Mouse (Mus musculus): ENCODE results near the gene Utp3. TPM values are rescaled to one million over a fixed set of nuclear protein-coding genes. Genes with fewer than 3 reads are reported as not detected.

Utp3 gene
- polyA plus RNA-seq, 1 experiment = 67.6 TPM

DNA sequence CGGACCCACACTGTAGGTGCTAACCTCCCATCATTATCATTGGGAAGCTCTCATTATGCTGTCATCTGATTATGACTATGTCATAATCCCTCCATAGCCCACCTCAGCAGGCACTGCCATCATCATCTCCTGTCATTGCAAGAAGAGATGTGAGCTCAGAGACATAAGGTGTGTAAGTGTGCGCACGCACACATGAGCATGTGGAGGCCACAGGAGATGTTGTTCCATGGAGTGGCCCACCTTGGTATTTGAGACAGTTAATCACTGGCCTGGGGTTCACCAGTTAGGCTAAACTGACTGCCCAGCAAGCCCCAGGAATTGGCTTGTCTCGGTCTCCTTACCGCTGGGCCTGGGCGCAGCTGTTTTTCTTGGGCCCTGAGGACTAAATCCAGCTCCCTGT, 27.1 kb downstream of the Utp3 start:
- Histone ChIP-seq H3K27ac (ENCODE audit: control insufficient read depth, insufficient read depth, low read depth, low read length, poor library complexity) (no peak overlapping the region), H3K4me1 (ENCODE audit: control insufficient read depth, insufficient read depth, low read length) (no peaks in the 10 kb centered on the region), H3K4me3 (replicated peaks; ENCODE audit: control insufficient read depth, low read depth, low read length) (no peak overlapping the region)
- no peak for TF ChIP-seq CTCF (IDR thresholded peaks at IDR 0.05; ENCODE audit: control insufficient read depth, insufficient read depth, low read length)
- no peak for TF ChIP-seq POLR2A (IDR thresholded peaks at IDR 0.05; ENCODE audit: borderline replicate concordance, control insufficient read depth, low read depth, low read length)
- 92% methylated on average over 6 of the region's 6 CpGs for WGBS

DNA sequence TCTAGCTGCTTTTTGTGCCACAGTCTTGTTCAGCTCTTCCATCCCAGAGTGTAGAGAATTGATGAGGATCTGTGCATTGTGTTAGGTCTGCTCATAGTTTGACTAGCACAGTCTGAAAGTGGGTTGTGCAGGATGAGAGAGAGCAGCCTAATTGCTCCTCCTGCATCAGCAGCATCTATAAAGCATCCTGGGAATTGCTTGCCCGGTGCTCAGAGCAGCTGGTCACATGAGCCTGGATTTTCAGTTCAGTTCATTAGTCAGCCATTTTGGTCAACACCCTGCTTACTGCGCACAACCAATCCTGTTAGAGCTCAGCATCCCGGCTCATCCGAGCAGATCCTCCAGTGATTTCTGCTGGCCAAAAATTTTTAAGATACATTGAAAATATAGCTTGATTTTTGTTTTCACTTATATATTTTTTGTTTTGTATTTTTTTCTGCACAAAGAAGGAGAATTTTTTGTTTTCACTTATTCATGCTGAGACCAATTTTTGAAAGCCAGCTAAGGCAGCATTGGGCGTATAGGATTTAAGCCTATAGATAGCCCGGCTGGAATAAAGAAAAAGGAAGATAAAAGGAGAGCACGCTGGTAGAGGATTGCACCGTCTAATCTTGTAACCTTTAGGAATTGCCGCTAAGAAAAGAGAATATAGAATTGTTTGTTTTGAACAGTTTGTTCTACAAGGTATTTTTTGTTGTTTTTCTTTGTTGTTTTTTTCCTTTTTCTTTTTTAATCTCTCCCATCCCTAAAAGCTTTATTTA, 29.2 kb downstream of the Utp3 start:
- Histone ChIP-seq H3K4me3 (replicated peaks; ENCODE audit: control insufficient read depth, low read depth, low read length) (no peak overlapping the region), H3K27ac (ENCODE audit: control insufficient read depth, insufficient read depth, low read depth, low read length, poor library complexity) (no peak overlapping the region), H3K4me1 (ENCODE audit: control insufficient read depth, insufficient read depth, low read length) (no peaks in the 10 kb centered on the region)
- WGBS = 82% methylated on average over 9 of the region's 9 CpGs
- TF ChIP-seq CTCF (IDR thresholded peaks at IDR 0.05; ENCODE audit: control insufficient read depth, insufficient read depth, low read length) (no peak), POLR2A (IDR thresholded peaks at IDR 0.05; ENCODE audit: borderline replicate concordance, control insufficient read depth, low read depth, low read length) (no peak)

DNA sequence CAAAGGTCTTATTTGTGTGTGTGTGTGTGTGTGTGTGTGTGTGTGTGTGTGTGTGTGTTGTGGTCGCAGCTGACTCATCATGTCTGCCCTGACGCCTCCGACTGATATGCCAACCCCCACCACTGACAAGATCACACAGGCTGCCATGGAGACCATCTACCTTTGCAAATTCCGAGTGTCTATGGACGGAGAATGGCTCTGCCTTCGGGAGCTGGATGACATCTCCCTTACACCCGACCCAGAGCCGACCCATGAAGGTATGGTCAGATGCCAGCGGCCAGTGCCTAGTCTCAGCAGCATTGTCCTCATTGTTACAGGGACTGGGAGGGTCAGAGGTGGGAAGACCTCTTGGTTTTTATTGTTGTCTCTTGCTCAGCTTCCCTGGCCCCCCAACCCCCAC, 29.8 kb downstream of the Utp3 start:
- H3K4me1 ChIP-seq (ENCODE audit: control insufficient read depth, insufficient read depth, low read length) = no peaks in the 10 kb centered on the region
- H3K27ac ChIP-seq (ENCODE audit: control insufficient read depth, insufficient read depth, low read depth, low read length, poor library complexity) = no peak overlapping the region
- TF ChIP-seq CTCF (IDR thresholded peaks at IDR 0.05; ENCODE audit: control insufficient read depth, insufficient read depth, low read length) = no peak
- H3K4me3 ChIP-seq (replicated peaks; ENCODE audit: control insufficient read depth, low read depth, low read length) = no peak overlapping the region
- WGBS = 68% methylated on average over 9 of the region's 9 CpGs

DNA sequence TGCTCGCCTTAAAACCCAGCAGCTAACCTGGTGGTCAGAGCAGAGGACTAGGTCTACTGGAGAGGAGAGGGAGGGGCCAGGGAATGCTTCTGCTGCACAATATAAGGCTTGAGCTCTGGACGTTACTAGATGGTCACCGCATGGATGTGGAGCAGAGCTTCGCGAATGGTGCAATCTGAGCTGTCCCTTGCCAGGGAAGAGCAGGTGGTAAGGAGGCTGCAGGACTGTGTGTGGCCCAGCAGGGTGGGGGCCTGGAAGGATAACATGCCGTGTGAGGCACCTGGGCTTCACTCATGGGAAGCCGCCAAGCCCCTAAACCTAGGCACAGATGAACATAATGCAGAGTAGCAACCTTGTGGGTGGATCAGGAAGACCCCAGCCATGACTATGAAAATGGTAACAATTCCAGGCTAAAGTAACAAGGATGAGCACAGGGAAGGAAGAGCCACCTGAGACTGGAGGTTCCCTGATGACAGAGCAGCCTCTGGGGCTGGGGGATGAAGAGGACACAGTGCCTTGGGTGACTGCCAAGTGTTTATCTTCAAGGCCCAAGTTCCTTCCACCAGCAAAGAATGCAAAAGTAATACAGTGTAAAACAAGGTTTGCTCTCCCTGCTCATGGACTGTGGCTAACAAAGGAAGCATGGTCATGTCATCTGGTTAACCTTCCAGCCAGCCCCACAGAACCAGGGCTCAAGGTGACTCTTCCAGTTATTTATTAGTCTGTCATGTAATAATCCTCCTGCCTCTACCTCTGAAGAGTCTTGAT, 32.3 kb downstream of the Utp3 start:
- TF ChIP-seq POLR2A (IDR thresholded peaks at IDR 0.05; ENCODE audit: borderline replicate concordance, control insufficient read depth, low read depth, low read length) = no peak
- no peak for TF ChIP-seq CTCF (IDR thresholded peaks at IDR 0.05; ENCODE audit: control insufficient read depth, insufficient read depth, low read length)
- Histone ChIP-seq H3K4me3 (replicated peaks; ENCODE audit: control insufficient read depth, low read depth, low read length) (no peak overlapping the region), H3K27ac (ENCODE audit: control insufficient read depth, insufficient read depth, low read depth, low read length, poor library complexity) (no peak overlapping the region), H3K4me1 (ENCODE audit: control insufficient read depth, insufficient read depth, low read length) (no peaks in the 10 kb centered on the region)
- 82% methylated on average over 7 of the region's 7 CpGs for WGBS

DNA sequence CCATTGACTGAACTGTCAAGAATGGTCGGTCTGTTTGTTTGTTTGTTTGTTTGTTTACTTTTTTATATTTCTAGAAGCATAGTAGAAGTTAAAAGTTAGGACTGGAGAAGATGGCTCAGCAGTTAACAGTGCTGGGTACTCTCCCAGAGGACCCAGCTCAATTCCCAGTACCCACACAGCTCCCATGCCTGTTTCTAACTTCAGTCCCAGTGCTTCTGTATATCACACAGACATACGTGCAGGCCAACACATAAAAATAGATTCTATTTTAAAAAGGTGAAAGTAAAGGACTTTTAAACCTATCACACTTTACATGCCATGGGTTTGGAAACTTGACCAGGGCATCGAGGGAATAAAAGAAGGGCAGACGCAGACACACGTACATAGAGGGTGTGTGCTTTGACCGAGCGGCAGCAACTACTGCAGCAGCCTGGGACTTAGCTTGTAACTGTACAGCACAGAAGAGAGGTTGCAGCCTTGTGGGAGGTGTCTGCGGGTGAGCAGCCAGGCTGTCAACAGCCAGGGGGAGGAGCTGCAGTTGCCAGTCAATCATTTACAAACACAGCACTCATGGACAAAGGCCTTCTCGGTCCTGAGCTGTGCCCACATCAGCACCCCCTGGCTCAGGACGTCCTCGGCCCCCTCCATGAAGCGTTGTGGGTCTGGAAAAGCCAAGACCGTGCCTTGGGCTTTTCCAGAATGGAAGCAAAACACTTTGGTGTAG, 33.1 kb downstream of the Utp3 start:
- Histone ChIP-seq H3K4me3 (replicated peaks; ENCODE audit: control insufficient read depth, low read depth, low read length) (no peak overlapping the region), H3K27ac (ENCODE audit: control insufficient read depth, insufficient read depth, low read depth, low read length, poor library complexity) (no peak overlapping the region), H3K4me1 (ENCODE audit: control insufficient read depth, insufficient read depth, low read length) (no peaks in the 10 kb centered on the region)
- 67% methylated on average over 13 of the region's 13 CpGs for WGBS
- TF ChIP-seq POLR2A (IDR thresholded peaks at IDR 0.05; ENCODE audit: borderline replicate concordance, control insufficient read depth, low read depth, low read length) (no peak), CTCF (IDR thresholded peaks at IDR 0.05; ENCODE audit: control insufficient read depth, insufficient read depth, low read length) (no peak)

DNA sequence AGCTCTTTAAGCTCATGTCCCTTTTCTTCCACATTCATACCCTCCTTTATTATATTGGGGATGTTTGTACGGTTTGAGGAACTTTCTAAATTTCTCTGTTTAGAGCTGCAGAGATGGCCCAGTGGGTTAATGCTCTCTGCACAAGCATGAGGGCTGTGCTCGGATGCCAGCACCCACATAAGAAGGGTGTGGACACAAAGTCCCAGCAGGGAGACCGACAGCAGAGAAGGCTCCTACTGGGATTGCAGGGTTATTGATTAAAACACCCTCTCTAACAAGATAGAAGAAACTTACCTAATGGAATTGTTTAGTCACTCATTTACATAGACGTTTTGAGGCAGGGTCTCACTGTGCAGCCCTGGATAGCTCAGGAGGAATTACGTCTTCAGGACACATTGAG, 34.2 kb downstream of the Utp3 start:
- H3K27ac ChIP-seq (ENCODE audit: control insufficient read depth, insufficient read depth, low read depth, low read length, poor library complexity) = no peak overlapping the region
- no peaks in the 10 kb centered on the region for H3K4me1 ChIP-seq (ENCODE audit: control insufficient read depth, insufficient read depth, low read length)
- TF ChIP-seq POLR2A (IDR thresholded peaks at IDR 0.05; ENCODE audit: borderline replicate concordance, control insufficient read depth, low read depth, low read length) (no peak), CTCF (IDR thresholded peaks at IDR 0.05; ENCODE audit: control insufficient read depth, insufficient read depth, low read length) (no peak)
- no peak overlapping the region for H3K4me3 ChIP-seq (replicated peaks; ENCODE audit: control insufficient read depth, low read depth, low read length)
- WGBS = 76% methylated on average over 5 of the region's 5 CpGs

DNA sequence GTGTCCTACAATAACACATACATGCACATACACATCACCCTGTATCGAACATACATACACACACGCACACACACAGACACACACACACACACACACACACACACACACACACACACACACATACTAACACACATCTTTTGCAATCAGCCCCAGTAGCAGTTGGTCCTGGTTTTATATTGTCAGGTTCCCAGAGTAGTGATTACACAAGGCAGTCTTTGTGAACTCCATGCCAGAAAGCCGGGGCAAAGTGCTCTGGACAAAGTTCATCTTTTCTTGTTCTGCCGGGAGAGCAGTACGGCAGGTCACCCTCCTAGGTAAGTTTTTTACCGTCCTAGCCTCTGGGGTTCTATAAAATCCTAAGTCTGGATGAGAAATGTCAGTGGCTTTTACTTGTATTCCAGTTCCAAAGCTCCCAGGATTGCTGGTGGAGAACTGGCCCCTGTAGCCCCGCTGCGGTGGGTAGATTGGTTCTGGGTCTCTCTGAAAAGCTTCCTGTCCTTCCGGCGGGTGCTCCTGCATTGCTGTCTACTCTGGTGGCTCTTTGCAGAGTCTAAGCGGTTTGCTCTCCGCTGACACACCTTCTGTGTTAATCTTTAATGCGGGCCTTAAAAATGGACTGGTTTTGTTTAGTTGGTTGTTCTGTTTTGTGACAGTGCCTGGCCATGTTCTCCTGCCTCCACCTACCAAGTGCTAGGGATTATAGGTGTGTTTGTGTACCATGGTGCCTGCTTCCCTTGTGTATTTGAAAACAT, 39.3 kb downstream of the Utp3 start:
- WGBS = 85% methylated on average over 13 of the region's 13 CpGs
- Histone ChIP-seq H3K4me3 (replicated peaks; ENCODE audit: control insufficient read depth, low read depth, low read length) (no peak overlapping the region), H3K27ac (ENCODE audit: control insufficient read depth, insufficient read depth, low read depth, low read length, poor library complexity) (no peak overlapping the region), H3K4me1 (ENCODE audit: control insufficient read depth, insufficient read depth, low read length) (no peaks in the 10 kb centered on the region)
- TF ChIP-seq POLR2A (IDR thresholded peaks at IDR 0.05; ENCODE audit: borderline replicate concordance, control insufficient read depth, low read depth, low read length) (no peak), CTCF (IDR thresholded peaks at IDR 0.05; ENCODE audit: control insufficient read depth, insufficient read depth, low read length) (no peak)

DNA sequence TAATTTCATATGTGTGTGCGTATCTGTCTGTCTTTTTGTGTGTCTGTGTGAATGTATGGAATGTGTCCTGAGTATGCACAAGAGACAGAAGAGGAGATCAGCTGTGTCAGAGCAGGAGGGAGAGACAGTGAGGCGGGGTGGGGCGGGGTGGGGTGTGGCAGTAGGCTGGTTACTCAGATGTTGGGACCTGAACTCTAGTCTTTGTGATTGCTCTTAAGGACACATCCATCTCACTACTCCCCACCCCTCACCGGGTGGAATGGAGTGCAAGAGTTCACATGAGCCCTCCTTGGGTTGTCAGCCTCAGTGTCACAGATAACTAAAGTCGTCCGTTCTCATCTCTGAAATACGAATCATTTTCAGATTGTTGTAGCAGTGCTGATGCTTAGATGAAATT, 39.9 kb downstream of the Utp3 start:
- no peak overlapping the region for H3K4me3 ChIP-seq (replicated peaks; ENCODE audit: control insufficient read depth, low read depth, low read length)

More for the DNA sequence above, 39.9 kb downstream of the Utp3 start:
- TF ChIP-seq POLR2A (IDR thresholded peaks at IDR 0.05; ENCODE audit: borderline replicate concordance, control insufficient read depth, low read depth, low read length) = no peak
- no peak for TF ChIP-seq CTCF (IDR thresholded peaks at IDR 0.05; ENCODE audit: control insufficient read depth, insufficient read depth, low read length)
- WGBS = 80% methylated on average over 7 of the region's 7 CpGs
- Histone ChIP-seq H3K27ac (ENCODE audit: control insufficient read depth, insufficient read depth, low read depth, low read length, poor library complexity) (no peak overlapping the region), H3K4me1 (ENCODE audit: control insufficient read depth, insufficient read depth, low read length) (no peaks in the 10 kb centered on the region)
